Mouse (Mus musculus): ENCODE results near the gene Olfr1355.
"Not testable (repeated sequence)": the region's sequence is repeated elsewhere in the genome, so short reads cannot be mapped to it uniquely, and the experiment has no call there.

Olfr1355 gene

GRCm38 (mm10) chr10:78875240-78875639 is at the start of gene Olfr1355:
Olfr1355 (plus strand) TSS chr10:78875540.
- no peak for DNase-seq (ENCODE audit: low spot score in 2 of 2)

- not testable (repeated sequence) for DNase-seq (ENCODE audit: low spot score in 2 of 2)
These were observed 34.9 kb upstream of the Olfr1355 start for GRCm38 (mm10) chr10:78840456-78840855.

DNA sequence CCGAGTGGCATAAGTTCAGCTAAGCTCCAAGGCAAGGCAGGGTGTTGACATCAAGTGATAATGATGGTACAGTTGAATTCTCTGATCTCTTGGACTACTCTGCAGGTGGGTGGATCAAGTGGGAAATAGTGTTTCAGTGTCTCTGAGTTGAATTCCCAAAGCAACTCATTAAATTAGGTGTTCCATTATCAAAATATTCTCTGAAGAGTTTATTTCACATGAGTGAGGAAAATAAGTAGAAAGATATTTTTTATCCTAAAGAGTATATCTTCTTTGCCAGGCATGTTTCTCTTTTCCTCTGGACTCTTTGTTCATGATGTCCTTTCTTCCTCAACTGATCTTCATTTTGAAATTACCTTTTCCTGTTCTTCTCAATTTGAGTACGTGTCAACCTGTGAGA is 23.3 kb upstream of the Olfr1355 start, which contains the start of gene Olfr1356:
Gene Olfr1356 (minus strand): TSS at position 101 of the 400 bp plus-strand sequence.
- DNase-seq (ENCODE audit: low spot score in 2 of 2): no peak

- DNase-seq (ENCODE audit: low spot score in 2 of 2): not testable (repeated sequence)
These were observed 37.5 kb downstream of the Olfr1355 start, which contains the start of gene Olfr1354 for GRCm38 (mm10) chr10:78912871-78913270. Olfr1354 (plus strand) TSS chr10:78913171.
